Mouse (Mus musculus) CH12.LX (cell line): ENCODE measurements around the gene Nek2. TPM values are rescaled to one million over a fixed set of nuclear protein-coding genes. Genes with fewer than 3 reads are reported as not detected.

Experiments used
- DNase-seq: peaks from one replicate; pipeline ENCODE4 v3.0.0-alpha.2; 2013; ENCODE audit errors: extremely low read depth
- H3K27ac ChIP-seq: 2 replicates; pipeline ENCODE4 v1.5.1; 2012; ENCODE audit warnings: low read depth, mild to moderate bottlenecking, control low read depth, moderate library complexity; ENCODE audit not compliant: insufficient read depth
- H3K27me3 ChIP-seq: replicated peaks from 2 replicates; pipeline ENCODE3; 2012; ENCODE audit warnings: inconsistent platforms
- H3K36me3 ChIP-seq, 2 experiments: replicated peaks in 1 of 2; 2 replicates each; pipeline versions ENCODE3 to v1.6.1; 2012; ENCODE audit warnings: inconsistent platforms in 1 of 2, low read length in 1 of 2, mild to moderate bottlenecking in 1 of 2, mixed read lengths in 1 of 2, moderate library complexity in 1 of 2; ENCODE audit not compliant: control insufficient read depth in 1 of 2, insufficient read depth in 1 of 2
- H3K4me1 ChIP-seq, 2 experiments: 2 replicates each; pipeline ENCODE4 v1.6.1; 2012; ENCODE audit warnings: inconsistent platforms in 1 of 2, moderate library complexity in 1 of 2; ENCODE audit not compliant: insufficient read depth in 2 of 2, control insufficient read depth in 1 of 2
- H3K4me2 ChIP-seq: 2 replicates; pipeline ENCODE4 v1.6.1; 2012; ENCODE audit warnings: low read depth, mild to moderate bottlenecking, control low read depth; ENCODE audit not compliant: poor library complexity, insufficient read depth, severe bottlenecking
- H3K4me3 ChIP-seq, 3 experiments: fragments of 150-350 bp in 1 of 3; sonication (generic) in 1 of 3; replicated peaks in 1 of 3; 2 replicates each; pipeline versions ENCODE3 to v1.5.1; 2011 to 2012; ENCODE audit warnings: low read depth in 2 of 3, low read length in 2 of 3, mild to moderate bottlenecking in 2 of 3, moderate library complexity in 2 of 3, control low read depth in 1 of 3, improper control_type of control experiment in 1 of 3, inconsistent platforms in 1 of 3, mixed read lengths in 1 of 3; ENCODE audit not compliant: poor library complexity in 1 of 3
- H3K79me2 ChIP-seq: replicated peaks from 2 replicates; pipeline ENCODE4 v1.6.1; 2012; ENCODE audit warnings: mild to moderate bottlenecking, moderate library complexity; ENCODE audit not compliant: control insufficient read depth, poor library complexity, insufficient read depth, severe bottlenecking; ENCODE audit errors: extremely low read depth
- H3K9ac ChIP-seq: 2 replicates; pipeline ENCODE4 v1.6.1; 2012; ENCODE audit warnings: low read depth, mild to moderate bottlenecking, control low read depth, moderate library complexity; ENCODE audit not compliant: insufficient read depth
- H3K9me3 ChIP-seq: replicated peaks from 2 replicates; pipeline ENCODE3; 2012; ENCODE audit warnings: low read length, inconsistent platforms, mixed read lengths
- BHLHE40 ChIP-seq: IDR thresholded peaks from 2 replicates; pipeline ENCODE4 v1.6.1; 2011; ENCODE audit warnings: mild to moderate bottlenecking, low read depth, low read length, improper control_type of control experiment
- CHD2 ChIP-seq: IDR thresholded peaks from 2 replicates; pipeline ENCODE4 v1.6.1; 2011; ENCODE audit warnings: low read length, improper control_type of control experiment
- CTCF ChIP-seq, 2 experiments: IDR thresholded peaks in 1 of 2; conservative IDR thresholded peaks in 1 of 2; 2 replicates each; pipeline ENCODE4 v1.5.1; 2011 to 2012; ENCODE audit warnings: low read depth in 2 of 2, low read length in 2 of 2, improper control_type of control experiment in 1 of 2, inconsistent platforms in 1 of 2, mild to moderate bottlenecking in 1 of 2, moderate library complexity in 1 of 2
- E2F4 ChIP-seq: IDR thresholded peaks from 2 replicates; pipeline ENCODE4 v1.6.1; 2011; ENCODE audit warnings: low read depth, low read length, improper control_type of control experiment; ENCODE audit not compliant: insufficient replicate concordance
- ELF1 ChIP-seq: IDR thresholded peaks from 2 replicates; pipeline ENCODE4 v1.6.1; 2014; ENCODE audit warnings: low read depth, mild to moderate bottlenecking, inconsistent platforms, low read length, improper control_type of control experiment
- EP300 ChIP-seq: IDR thresholded peaks from 2 replicates; pipeline ENCODE4 v1.6.1; 2011; ENCODE audit warnings: low read length, improper control_type of control experiment
- ETS1 ChIP-seq: conservative IDR thresholded peaks from 2 replicates; pipeline ENCODE4 v1.6.1; 2012; ENCODE audit warnings: low read depth, mild to moderate bottlenecking, inconsistent platforms, low read length, improper control_type of control experiment, moderate library complexity
- GABPA ChIP-seq: IDR thresholded peaks from 2 replicates; pipeline ENCODE4 v1.6.1; 2012; ENCODE audit warnings: low read depth, low read length, improper control_type of control experiment, inconsistent platforms; ENCODE audit not compliant: insufficient replicate concordance
- IRF4 ChIP-seq: IDR thresholded peaks from 2 replicates; pipeline ENCODE4 v1.6.1; 2014; ENCODE audit warnings: low read depth, mild to moderate bottlenecking, inconsistent platforms, low read length, improper control_type of control experiment
- JUN ChIP-seq: IDR thresholded peaks from 2 replicates; pipeline ENCODE4 v1.6.1; 2011; ENCODE audit warnings: low read depth, mild to moderate bottlenecking, low read length, improper control_type of control experiment, moderate library complexity; ENCODE audit not compliant: insufficient read depth
- JUND ChIP-seq: conservative IDR thresholded peaks from 2 replicates; pipeline ENCODE4 v1.6.1; 2011; ENCODE audit warnings: low read depth, low read length, improper control_type of control experiment
- MAFK ChIP-seq: IDR thresholded peaks from 2 replicates; pipeline ENCODE4 v1.6.1; 2011; ENCODE audit warnings: low read length, improper control_type of control experiment; ENCODE audit not compliant: insufficient replicate concordance
- MXI1 ChIP-seq: IDR thresholded peaks from 2 replicates; pipeline ENCODE4 v1.6.1; 2011; ENCODE audit warnings: mild to moderate bottlenecking, low read depth, low read length, improper control_type of control experiment
- POLR2A ChIP-seq: IDR thresholded peaks from 2 replicates; pipeline ENCODE4 v1.6.1; 2011; ENCODE audit warnings: low read depth, mild to moderate bottlenecking, improper control_type of control experiment, low read length
- POLR2AphosphoS2 ChIP-seq: IDR thresholded peaks from 2 replicates; pipeline ENCODE4 v1.6.1; 2011; ENCODE audit warnings: low read depth, low read length, improper control_type of control experiment
- RAD21 ChIP-seq: IDR thresholded peaks from 2 replicates; pipeline ENCODE4 v1.6.1; 2011; ENCODE audit warnings: low read depth, mild to moderate bottlenecking, low read length, improper control_type of control experiment, moderate library complexity
- RCOR1 ChIP-seq: conservative IDR thresholded peaks from 2 replicates; pipeline ENCODE4 v1.6.1; 2012; ENCODE audit warnings: low read depth, mild to moderate bottlenecking, inconsistent platforms, low read length, improper control_type of control experiment
- SMC3 ChIP-seq: IDR thresholded peaks from 2 replicates; pipeline ENCODE4 v1.6.1; 2011; ENCODE audit warnings: low read depth, low read length, improper control_type of control experiment
- TBP ChIP-seq: conservative IDR thresholded peaks from 2 replicates; pipeline ENCODE4 v1.6.1; 2011; ENCODE audit warnings: low read depth, low read length, improper control_type of control experiment
- TCF12 ChIP-seq: IDR thresholded peaks from 2 replicates; pipeline ENCODE4 v1.6.1; 2014; ENCODE audit warnings: low read depth, mild to moderate bottlenecking, inconsistent platforms, low read length, improper control_type of control experiment
- UBTF ChIP-seq: IDR thresholded peaks from 2 replicates; pipeline ENCODE4 v1.6.1; 2012; ENCODE audit warnings: low read depth, mild to moderate bottlenecking, inconsistent platforms, low read length, improper control_type of control experiment, moderate library complexity
- USF2 ChIP-seq: conservative IDR thresholded peaks from 2 replicates; pipeline ENCODE4 v1.6.1; 2011; ENCODE audit warnings: low read depth, low read length, improper control_type of control experiment
- ZKSCAN1 ChIP-seq: IDR thresholded peaks from 2 replicates; pipeline ENCODE4 v1.6.1; 2012; ENCODE audit warnings: low read depth, inconsistent platforms, low read length, improper control_type of control experiment, borderline replicate concordance
- dilution Hi-C: fragments of 300-500 bp; cut with MboI; formaldehyde crosslinking; loops from 2 replicates; pipeline ENCODE4 v1.14.3; 2020; ENCODE audit warnings: low sequenced_read_pairs; ENCODE audit not compliant: extremely low pct_unique_long_range_greater_than_20kb, extremely low pct_ligation_motif_present
- in situ Hi-C: fragments of 300-500 bp; cut with MboI; formaldehyde crosslinking; loops from 3 replicates; pipeline ENCODE4 v1.14.3; 2019; ENCODE audit warnings: low sequenced_read_pairs, low pct_ligation_motif_present, low pct_unique_long_range_greater_than_20kb, mixed read lengths
- polyA plus RNA-seq: library from polyadenylated mRNA; unstranded; fragments of >175 nt; gene quantifications from 2 replicates; pipeline ENCODE4 v1.2.1, GENCODE M21; 2012; ENCODE audit warnings: low read depth; ENCODE audit not compliant: insufficient read length
- total RNA-seq, 2 experiments: library from RNA; depleted of rRNA; stranded (reverse); fragments of 300-350 nt in 1 of 2; fragments of >200 nt in 1 of 2; gene quantifications; 2 replicates each; pipeline ENCODE4 v1.2.3; 2012 to 2014

Gene Nek2
- total and polyA plus RNA-seq, 3 experiments, result 41.3 to 68.8 (median 51.2) TPM

DNA sequence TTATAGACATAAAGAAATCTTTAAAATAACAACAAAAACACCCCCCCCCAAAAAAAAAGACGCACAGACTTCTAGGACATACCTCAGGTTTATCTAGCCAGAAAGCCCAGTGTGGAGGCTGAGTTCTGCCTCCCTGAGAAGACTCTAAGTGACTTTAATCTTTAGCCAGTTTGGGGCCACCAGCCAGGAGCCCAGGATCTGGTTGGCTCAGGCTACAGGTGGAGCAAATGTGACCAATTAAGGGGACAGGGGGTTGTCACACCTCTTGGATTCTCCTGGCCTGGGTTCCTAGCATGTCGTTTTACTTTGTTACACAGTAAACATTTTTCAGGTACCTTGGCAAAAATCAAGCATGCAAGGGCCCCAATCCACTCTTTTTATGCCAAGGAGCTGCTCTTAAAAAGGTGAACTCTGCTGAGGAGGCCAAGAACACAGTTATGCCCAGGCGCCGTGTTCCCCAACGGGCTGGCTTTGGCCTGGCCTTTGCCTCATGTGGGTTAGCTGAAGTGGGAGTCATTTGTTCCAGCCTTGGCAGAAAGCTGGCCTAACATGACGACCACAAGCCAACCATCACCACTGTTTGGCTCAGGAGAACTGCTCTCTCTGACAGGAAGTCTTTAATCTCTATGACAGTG is 50.9 kb downstream of the Nek2 start:
- Histone ChIP-seq H3K27ac (no peak overlapping the region), H3K9ac (no peak overlapping the region), H3K4me3 (no peak overlapping the region), H3K4me1 (peaks cover 15 to 20% of the 10 kb centered on the region in 2 experiments), H3K79me2 (no peaks in the 10 kb centered on the region), H3K27me3 (peaks cover 2% of the 10 kb centered on the region), H3K9me3 (no peaks in the 10 kb centered on the region), H3K4me2 (no peak overlapping the region), H3K36me3 (no peaks in the 10 kb centered on the region)
- no peak for DNase-seq
- dilution Hi-C loops, result no loop called here
- TF ChIP-seq JUN (no peak), ELF1 (no peak)
- in situ Hi-C loops, result loop anchor here (5.0 kb wide), 1 partner anchor 45 kb away; no protein-coding TSS in a partner anchor

DNA sequence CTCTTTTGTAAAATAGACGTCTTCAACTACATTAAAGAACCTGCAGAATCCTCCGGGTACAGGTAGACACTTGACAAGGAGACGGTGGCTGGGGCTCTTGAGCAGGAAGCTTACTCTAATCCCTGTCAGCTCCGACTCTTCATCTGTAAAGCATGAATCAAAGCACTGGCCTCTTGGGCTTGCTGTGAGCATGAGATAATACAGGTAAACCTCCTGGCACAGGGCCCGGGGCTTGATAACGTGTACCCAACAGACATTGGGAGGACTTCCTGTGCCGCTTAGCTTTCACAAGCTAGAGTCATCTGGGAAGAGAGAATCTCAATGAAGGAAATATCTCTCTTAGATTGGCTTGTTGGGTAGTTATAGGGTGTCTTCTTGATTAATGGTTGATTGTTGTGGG is 53.8 kb downstream of the Nek2 start:
- peaks cover 3% of the 10 kb centered on the region for H3K9me3 ChIP-seq
- no peaks in the 10 kb centered on the region for H3K36me3 ChIP-seq
- H3K9ac ChIP-seq, result no peak overlapping the region
- in situ Hi-C loops (no loop called here), dilution Hi-C loops (no loop called here)
- no peak for TF ChIP-seq CTCF (conservative IDR thresholded peaks at IDR 0.05 in 1 of 2, IDR thresholded peaks at IDR 0.05 in 1 of 2; ENCODE audit: low read depth in 2 of 2, low read length in 2 of 2)
- no peak for TF ChIP-seq MXI1
- TF ChIP-seq UBTF, result no peak
- TF ChIP-seq RAD21, result no peak
- TF ChIP-seq SMC3, result no peak
- TF ChIP-seq GABPA, result no peak
- TF ChIP-seq JUND, result no peak
- no peak for TF ChIP-seq E2F4
- no peak for TF ChIP-seq ZKSCAN1
- no peak overlapping the region for H3K4me2 ChIP-seq
- H3K79me2 ChIP-seq, result no peaks in the 10 kb centered on the region
- no peak for DNase-seq
- no peaks in the 10 kb centered on the region for H3K27me3 ChIP-seq
- H3K4me1 ChIP-seq, result peaks cover 15 to 30% of the 10 kb centered on the region in 2 experiments
- no peak overlapping the region for H3K27ac ChIP-seq
- H3K4me3 ChIP-seq, result no peak overlapping the region

DNA sequence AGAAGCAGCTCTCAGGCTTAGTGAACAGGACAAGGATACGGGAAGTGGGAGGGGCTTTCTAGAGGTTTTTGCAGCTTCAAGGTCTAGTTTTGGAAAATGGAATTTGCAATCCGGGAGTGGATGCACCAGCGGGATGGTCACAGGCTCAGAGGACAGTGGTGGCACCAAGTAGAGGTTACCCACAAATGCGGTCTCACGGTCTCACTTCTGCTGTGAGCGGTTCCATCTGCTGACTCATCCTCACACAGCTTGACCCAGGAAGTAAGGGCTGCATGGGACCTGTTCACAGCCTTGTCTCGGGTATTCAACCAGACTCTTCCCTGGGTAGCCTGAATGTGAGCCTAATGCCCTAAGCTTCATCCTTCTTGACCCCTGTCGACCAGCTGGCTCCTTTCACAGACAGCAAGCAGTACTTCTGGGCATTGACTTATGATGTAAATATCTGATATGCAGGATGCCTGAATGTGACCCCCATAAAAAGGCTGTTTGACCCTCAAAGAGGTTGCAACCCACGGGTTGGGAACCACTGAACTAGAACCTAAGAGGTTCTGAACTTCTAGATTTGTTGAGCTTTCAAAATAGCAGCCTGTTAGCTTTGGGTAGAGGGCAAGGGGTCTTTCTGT is 54.5 kb downstream of the Nek2 start:
- TF ChIP-seq TBP, result 0 out of 2 replicates have a peak, but pooled peaks have one; percentile 22
- TF ChIP-seq MAFK, result peak; percentile 86
- peak; percentile 40; the same call in 1 of the 2 replicates for TF ChIP-seq IRF4
- peak; percentile 49; the same call in 1 of the 2 replicates for TF ChIP-seq EP300
- TF ChIP-seq JUND, result 0 out of 2 replicates have a peak, but pooled peaks have one; percentile 26
- TF ChIP-seq TCF12, result 0 out of 2 replicates have a peak, but pooled peaks have one; percentile 14
- TF ChIP-seq POLR2A, result 0 out of 2 replicates have a peak, but pooled peaks have one; percentile 27
- 0 out of 2 replicates have a peak, but pooled peaks have one; percentile 2 for TF ChIP-seq CHD2
- TF ChIP-seq POLR2AphosphoS2, result no peak
- peak; percentile 78 for TF ChIP-seq ELF1
- TF ChIP-seq ETS1, result peak; percentile 58
- TF ChIP-seq USF2, result no peak
- TF ChIP-seq BHLHE40, result peak; percentile 59
- no peak for TF ChIP-seq RCOR1
- peak; percentile 37 for DNase-seq
- no peak overlapping the region for H3K9ac ChIP-seq
- H3K27ac ChIP-seq, result no peak overlapping the region
- H3K9me3 ChIP-seq, result peaks cover 3% of the 10 kb centered on the region
- peak overlapping the region; percentile 58 for H3K4me2 ChIP-seq
- no peak overlapping the region for H3K4me3 ChIP-seq
- no peaks in the 10 kb centered on the region for H3K36me3 ChIP-seq
- in situ Hi-C loops, result no loop called here
- no peaks in the 10 kb centered on the region for H3K79me2 ChIP-seq
- H3K4me1 ChIP-seq, result peaks cover 18 to 30% of the 10 kb centered on the region in 2 experiments
- dilution Hi-C loops, result no loop called here
- H3K27me3 ChIP-seq, result no peaks in the 10 kb centered on the region
